Mouse (Mus musculus): ENCODE data around the gene Xlr4b.
"Not testable (repeated sequence)": the region's sequence is repeated elsewhere in the genome, so short reads cannot be mapped to it uniquely, and the experiment has no call there.

GRCm38 (mm10) chrX:73242821-73243325 is 28.7 kb downstream of the Xlr4b start, which contains the start of gene Xlr4c:
- TF ChIP-seq CTCF (IDR thresholded peaks at IDR 0.05; ENCODE audit: borderline replicate concordance, insufficient read depth, low read length); POLR2A (IDR thresholded peaks at IDR 0.05; ENCODE audit: low read depth, low read length): not testable (repeated sequence)
